Mouse (Mus musculus) adipocyte (in vitro differentiated cells): ENCODE data around the gene Disp3.

Source experiments
- DNase-seq: peaks from one replicate; pipeline ENCODE4 v3.0.0-alpha.2; 2016; ENCODE audit warnings: low spot score

Disp3 gene

GRCm38 (mm10) chr4:148215264-148215900 lies 72.4 kb downstream of the Disp3 start:
- no peak for DNase-seq

GRCm38 (mm10) chr4:148214460-148215136 lies 73.2 kb downstream of the Disp3 start:
- DNase-seq: no peak

- DNase-seq: no peak
Observed at GRCm38 (mm10) chr4:148204873-148205232, 82.9 kb downstream of the Disp3 start.

GRCm38 (mm10) chr4:148204061-148204872 lies 83.5 kb downstream of the Disp3 start:
- no peak for DNase-seq

- DNase-seq: no peak
Observed at GRCm38 (mm10) chr4:148203557-148203956, 84.2 kb downstream of the Disp3 start.

GRCm38 (mm10) chr4:148198721-148199120 lies 89.0 kb downstream of the Disp3 start:
- DNase-seq: no peak

- DNase-seq: no peak
Observed at GRCm38 (mm10) chr4:148194400-148194799, 93.4 kb downstream of the Disp3 start.

GRCm38 (mm10) chr4:148192707-148193245 lies 95.0 kb downstream of the Disp3 start:
- DNase-seq: no peak
